Mouse (Mus musculus): ENCODE measurements around the gene Zc3h15. TPM values are rescaled to one million over a fixed set of nuclear protein-coding genes. Genes with fewer than 3 reads are reported as not detected.

The Zc3h15 gene
- total RNA-seq, 1 experiment from 2014 or later = 102 TPM

GRCm38 (mm10) chr2:83713946-83714345 lies 69.7 kb downstream of the Zc3h15 start:
- DNase-seq = no peak

Other genes with a start within 250 kb of the Zc3h15 start
- 73.3 and 77.0 TPM in 2 replicates for gene Itgav, start 80.0 kb downstream of the Zc3h15 start, total RNA-seq (2021)
- 4.0 and 5.8 TPM in 2 replicates for gene Fam171b, start 168.2 kb downstream of the Zc3h15 start, total RNA-seq (2021)